Mouse (Mus musculus): ENCODE measurements around the gene Arhgap24.

Gene Arhgap24

GRCm38 (mm10) chr5:102670206-102670605 is 189.0 kb downstream of the Arhgap24 start:
- DNase-seq (ENCODE audit: extremely low spot score, low spot score) = no peak

- DNase-seq (ENCODE audit: extremely low spot score, low spot score) = no peak
Measured at GRCm38 (mm10) chr5:102670731-102671345, 189.6 kb downstream of the Arhgap24 start.

GRCm38 (mm10) chr5:102675326-102675725 is 194.1 kb downstream of the Arhgap24 start:
- DNase-seq (ENCODE audit: extremely low spot score, low spot score) = no peak

- no peak for DNase-seq (ENCODE audit: extremely low spot score, low spot score)
Measured at GRCm38 (mm10) chr5:102677176-102677575, 196.0 kb downstream of the Arhgap24 start.

GRCm38 (mm10) chr5:102687673-102688072 is 206.5 kb downstream of the Arhgap24 start:
- no peak for DNase-seq (ENCODE audit: extremely low spot score, low spot score)

- DNase-seq (ENCODE audit: extremely low spot score, low spot score) = peak; percentile 24
Measured at GRCm38 (mm10) chr5:102692487-102692886, 211.3 kb downstream of the Arhgap24 start.

- no peak for DNase-seq (ENCODE audit: extremely low spot score, low spot score)
Measured at GRCm38 (mm10) chr5:102693192-102693591, 212.0 kb downstream of the Arhgap24 start.

- DNase-seq (ENCODE audit: extremely low spot score, low spot score) = no peak
Measured at GRCm38 (mm10) chr5:102693871-102694270, 212.7 kb downstream of the Arhgap24 start.

- no peak for DNase-seq (ENCODE audit: extremely low spot score, low spot score)
Measured at GRCm38 (mm10) chr5:102697784-102698183, 216.6 kb downstream of the Arhgap24 start.

GRCm38 (mm10) chr5:102698396-102698795 is 217.2 kb downstream of the Arhgap24 start:
- no peak for DNase-seq (ENCODE audit: extremely low spot score, low spot score)

- DNase-seq (ENCODE audit: extremely low spot score, low spot score) = no peak
Measured at GRCm38 (mm10) chr5:102698891-102699290, 217.7 kb downstream of the Arhgap24 start.

GRCm38 (mm10) chr5:102702581-102702980 is 221.4 kb downstream of the Arhgap24 start:
- no peak for DNase-seq (ENCODE audit: extremely low spot score, low spot score)

- peak; percentile 64 for DNase-seq (ENCODE audit: extremely low spot score, low spot score)
Measured at GRCm38 (mm10) chr5:102703325-102704099, 222.3 kb downstream of the Arhgap24 start.

- DNase-seq (ENCODE audit: extremely low spot score, low spot score) = no peak
Measured at GRCm38 (mm10) chr5:102705170-102705569, 224.0 kb downstream of the Arhgap24 start.

GRCm38 (mm10) chr5:102710336-102710735 is 229.1 kb downstream of the Arhgap24 start:
- DNase-seq (ENCODE audit: extremely low spot score, low spot score) = no peak

GRCm38 (mm10) chr5:102719368-102719972 is 238.3 kb downstream of the Arhgap24 start:
- no peak for DNase-seq (ENCODE audit: extremely low spot score, low spot score)

- no peak for DNase-seq (ENCODE audit: extremely low spot score, low spot score)
Measured at GRCm38 (mm10) chr5:102723558-102723957, 242.4 kb downstream of the Arhgap24 start.

- no peak for DNase-seq (ENCODE audit: extremely low spot score, low spot score)
Measured at GRCm38 (mm10) chr5:102724813-102725348, 243.7 kb downstream of the Arhgap24 start.

GRCm38 (mm10) chr5:102725365-102725764 is 244.2 kb downstream of the Arhgap24 start:
- no peak for DNase-seq (ENCODE audit: extremely low spot score, low spot score)

- DNase-seq (ENCODE audit: extremely low spot score, low spot score) = no peak
Measured at GRCm38 (mm10) chr5:102726985-102727384, 245.8 kb downstream of the Arhgap24 start.

GRCm38 (mm10) chr5:102728531-102728930 is 247.3 kb downstream of the Arhgap24 start:
- DNase-seq (ENCODE audit: extremely low spot score, low spot score) = no peak

GRCm38 (mm10) chr5:102729476-102729875 is 248.3 kb downstream of the Arhgap24 start:
- DNase-seq (ENCODE audit: extremely low spot score, low spot score) = no peak
